Comparison of ENCODE assay signal across 16 mouse cellular contexts in the genomic region with DNA sequence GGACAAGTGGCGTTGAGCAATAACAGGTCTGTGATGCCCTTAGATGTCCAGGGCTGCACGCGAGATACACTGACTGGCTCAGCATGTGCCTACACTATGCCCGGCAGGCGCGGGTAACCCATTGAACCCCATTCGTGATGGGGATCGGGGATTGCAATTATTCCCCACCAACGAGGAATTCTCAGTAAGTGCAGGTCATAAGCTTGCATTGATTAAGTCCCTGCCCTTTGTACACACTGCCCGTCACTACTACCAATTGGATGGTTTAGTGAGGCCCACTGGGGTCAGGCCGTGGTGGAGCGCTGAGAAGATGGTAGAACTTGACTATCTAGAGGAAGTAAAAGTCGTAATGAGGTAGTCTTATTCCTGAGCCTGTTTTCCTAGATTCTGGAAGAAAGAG.
"Had no signal": no experiment of that assay in that cellular context is flagged by ENCODE, and none has a peak within 500 bp of the region (broad histone marks: within the 10 kb centered on the region; RNA-seq: fewer than 3 reads in every experiment).

No protein-coding gene starts in this region.

- DNase-seq: kidney, adult 9 months; kidney, postnatal 25 days; layer of hippocampus, adult 9-11 months; liver; lung, adult 18-20 months; lung, postnatal 10 days; lung, postnatal 36 days; right cerebral cortex, adult 18-20 months; right cerebral cortex, postnatal 14 days; right cerebral cortex, postnatal 4 days; thymus, adult 2 months; thymus, postnatal 14 days; thymus, postnatal 4 days had no signal

- ATAC-seq: liver, embryonic 12.5 days; midbrain, embryonic 13.5 days; midbrain, embryonic 16.5 days had no signal
